Mouse (Mus musculus): ENCODE data around the gene Tasp1.
"Not testable (repeated sequence)": the region's sequence is repeated elsewhere in the genome, so short reads cannot be mapped to it uniquely, and the experiment has no call there.

Tasp1 gene

DNA sequence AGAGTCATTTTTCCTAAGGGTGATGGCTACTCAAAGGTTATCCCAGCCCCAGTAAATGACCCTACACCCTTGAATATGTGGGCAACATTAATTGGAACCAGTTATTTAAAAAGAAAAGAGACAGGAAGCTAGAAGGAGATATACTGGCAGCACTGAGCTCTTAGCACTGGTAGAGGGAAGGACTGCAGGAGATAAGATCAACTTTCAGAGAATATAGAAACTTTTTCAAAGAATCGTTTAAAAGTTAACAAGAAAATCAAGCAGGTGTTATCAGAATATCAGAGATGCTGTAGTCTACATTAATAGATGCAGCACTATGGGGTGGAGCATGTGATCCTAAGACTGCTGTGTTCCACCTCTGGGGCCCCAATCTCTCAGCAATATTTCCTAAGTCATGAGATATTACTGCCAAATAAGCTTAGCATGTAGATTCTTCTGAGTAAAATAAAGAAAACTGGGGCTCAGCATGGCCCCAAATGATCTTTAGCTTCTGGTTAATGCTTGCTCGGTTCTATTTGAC is 14.9 kb downstream of the Tasp1 start:
- no peak for DNase-seq

DNA sequence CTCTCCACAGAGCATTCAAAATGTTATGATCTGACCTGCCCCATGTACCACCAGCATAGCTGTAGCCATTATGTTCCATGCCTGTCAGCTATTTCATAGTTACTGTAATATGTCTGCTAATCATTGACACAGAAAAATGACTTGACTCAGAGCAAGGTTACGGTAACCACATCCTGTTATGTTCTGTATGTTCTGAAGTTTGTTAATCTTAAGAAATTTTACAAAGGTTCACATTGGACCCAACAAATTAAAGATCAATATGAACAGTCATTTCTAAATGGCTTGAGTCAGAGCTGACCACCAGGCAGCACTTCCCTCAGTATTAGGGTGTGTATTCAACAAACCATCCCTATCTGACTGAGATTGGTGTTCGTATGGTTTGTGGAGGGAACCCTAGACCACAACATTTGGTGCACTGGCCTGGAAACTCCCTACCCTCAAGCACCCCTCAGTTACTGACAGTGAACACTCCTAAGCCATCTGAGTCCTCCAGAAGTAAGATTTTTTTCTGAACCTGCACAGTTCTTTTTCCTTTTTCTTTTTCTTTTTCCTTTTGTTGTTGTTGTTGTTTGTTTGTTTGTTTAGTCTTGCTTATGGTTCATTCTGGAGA is 24.0 kb downstream of the Tasp1 start:
- no peak for DNase-seq

DNA sequence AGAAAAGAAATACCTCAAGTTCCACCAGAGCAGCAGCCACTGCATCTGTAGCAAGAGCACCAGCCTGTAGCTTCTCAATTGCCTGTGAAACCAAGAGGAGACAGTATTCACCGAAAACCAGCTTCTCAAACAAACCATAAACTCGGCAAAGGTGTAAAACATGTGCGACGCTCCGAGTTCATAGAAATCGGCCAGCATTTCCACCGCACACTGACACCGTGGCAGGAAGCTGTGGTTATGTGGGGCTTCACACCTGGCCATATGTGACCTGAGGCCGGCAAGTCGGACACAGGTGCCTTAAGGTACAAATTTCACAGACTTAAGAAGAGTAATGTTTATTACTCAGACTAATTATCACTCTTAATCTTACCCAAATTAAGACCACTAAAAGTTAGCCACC is 24.5 kb downstream of the Tasp1 start:
- no peak for DNase-seq

DNA sequence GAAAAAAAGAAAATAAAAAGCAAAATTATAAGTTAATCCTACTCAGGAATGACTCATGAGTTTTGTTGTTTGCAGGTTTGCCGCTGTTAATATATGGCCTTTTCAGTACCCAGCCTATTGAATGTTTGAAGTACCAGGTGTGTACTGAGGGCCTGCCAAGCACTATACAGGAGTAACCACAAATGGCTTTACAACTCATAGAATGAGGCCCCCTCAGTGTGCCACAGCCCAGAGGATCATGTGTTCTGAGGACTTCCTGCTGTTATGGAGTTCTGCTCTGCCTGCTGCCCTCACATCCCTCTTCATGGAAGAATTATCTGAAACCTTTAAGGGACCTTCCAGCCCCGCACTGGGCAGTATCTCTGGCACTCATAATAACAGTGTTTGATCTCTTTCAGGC is 29.1 kb downstream of the Tasp1 start:
- no peak for DNase-seq

DNA sequence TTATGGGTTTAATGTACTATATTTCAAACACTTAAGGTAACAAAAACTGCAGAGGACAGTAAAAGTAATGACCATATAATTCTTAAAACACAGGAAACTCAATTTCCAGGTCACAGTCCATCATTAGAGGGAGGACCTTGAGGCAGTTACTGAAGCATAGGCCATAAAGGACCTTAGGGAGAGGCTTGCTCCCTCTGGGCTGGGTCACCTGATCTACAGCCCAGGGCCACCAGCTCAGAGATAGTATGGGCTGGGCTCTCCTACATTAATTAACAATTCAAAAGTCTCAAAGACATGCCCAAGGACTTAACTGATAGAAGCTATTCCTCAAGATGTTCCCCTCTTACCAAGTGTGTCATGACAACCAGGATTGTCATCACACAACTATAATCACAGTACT is 29.8 kb downstream of the Tasp1 start:
- no peak for DNase-seq

DNA sequence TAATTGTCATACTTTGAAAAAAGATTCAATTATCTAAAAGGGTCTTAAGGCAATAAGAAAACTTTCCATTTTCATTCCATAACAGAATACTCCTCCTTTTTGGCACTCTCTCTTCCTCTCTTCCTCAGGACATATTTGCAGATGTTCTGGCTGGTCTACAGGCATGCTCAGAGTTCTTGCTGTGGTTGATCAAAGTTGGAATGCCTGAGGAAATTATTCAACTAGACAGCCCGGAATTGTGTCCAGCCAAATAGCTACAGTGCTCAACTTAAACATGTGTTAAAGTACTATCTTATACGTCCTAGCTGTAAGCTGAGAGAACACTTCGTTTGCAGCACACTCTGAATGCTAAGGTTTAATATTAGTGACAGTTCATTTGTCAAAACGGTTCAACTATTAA is 41.7 kb downstream of the Tasp1 start:
- no peak for DNase-seq

DNA sequence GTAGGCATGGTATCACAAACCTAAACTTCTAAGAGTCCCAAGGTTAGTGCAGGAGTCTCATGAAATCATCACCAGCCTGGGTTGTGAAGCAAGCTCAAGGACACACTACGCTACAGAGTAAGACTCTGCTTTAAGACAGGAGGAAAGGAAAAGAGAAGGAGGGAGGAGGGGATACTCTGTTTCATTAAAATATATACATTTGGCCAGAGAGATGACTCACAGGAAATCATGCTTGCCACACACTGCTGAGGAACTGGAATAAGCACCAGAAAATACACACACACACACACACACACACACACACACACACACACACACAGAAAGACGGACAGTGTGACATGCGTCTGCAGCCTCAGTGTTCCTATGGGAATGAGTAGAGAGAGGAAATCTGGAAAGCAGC is 59.2 kb downstream of the Tasp1 start:
- DNase-seq: no peak

DNA sequence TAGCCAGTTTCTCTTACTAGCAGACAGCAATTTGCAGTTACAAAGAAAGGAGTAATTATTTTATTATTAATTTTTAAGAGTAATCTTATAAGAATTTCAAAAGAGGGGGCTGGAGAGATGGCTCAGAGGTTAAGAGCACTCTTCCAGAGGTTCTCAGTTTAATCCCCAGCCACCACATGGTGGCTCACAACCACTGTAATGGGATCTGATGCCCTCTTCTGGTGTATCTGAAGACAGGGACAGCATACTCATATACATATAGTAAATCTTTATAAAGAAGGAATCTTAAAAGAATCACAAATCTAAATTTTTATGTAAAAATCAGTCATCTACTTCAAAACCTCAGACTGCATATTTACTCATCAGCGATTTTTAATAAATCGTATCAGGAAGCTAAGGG is 68.4 kb downstream of the Tasp1 start:
- no peak for DNase-seq

DNA sequence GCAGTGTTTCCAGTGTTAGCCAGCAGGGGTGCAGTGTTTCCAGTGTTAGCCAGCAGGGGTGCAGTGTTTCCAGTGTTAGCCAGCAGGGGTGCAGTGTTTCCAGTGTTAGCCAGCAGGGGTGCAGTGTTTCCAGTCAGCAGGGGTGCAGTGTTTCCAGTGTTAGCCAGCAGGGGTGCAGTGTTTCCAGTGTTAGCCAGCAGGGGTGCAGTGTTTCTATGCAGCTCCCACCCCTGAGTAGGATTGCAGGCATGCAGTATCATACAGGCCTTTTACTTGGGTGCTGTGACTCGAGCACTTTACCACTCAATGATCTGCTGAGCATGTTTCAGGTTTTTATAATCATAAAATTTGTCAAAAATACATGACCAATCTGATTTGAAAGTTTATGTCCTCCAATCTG is 76.7 kb downstream of the Tasp1 start:
- DNase-seq: not testable (repeated sequence)

DNA sequence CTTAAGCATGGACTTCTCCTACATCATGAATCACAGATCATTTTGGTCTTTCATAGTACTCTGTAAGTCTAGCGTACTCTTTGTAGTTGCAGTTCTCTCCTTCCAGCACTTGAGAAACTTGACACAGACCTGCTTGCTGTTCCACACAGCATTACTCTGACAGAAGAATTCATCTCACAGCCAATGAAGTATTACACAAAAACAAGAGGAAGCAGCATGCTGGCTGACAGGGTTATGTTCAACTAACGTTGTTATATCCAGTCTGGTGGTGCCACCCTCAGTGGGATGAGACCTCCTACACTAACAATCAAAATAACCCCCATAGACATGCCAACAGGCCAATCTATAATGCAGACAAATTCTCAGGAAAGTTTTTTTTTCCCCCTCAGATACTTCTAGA is 99.2 kb downstream of the Tasp1 start:
- no peak for DNase-seq

DNA sequence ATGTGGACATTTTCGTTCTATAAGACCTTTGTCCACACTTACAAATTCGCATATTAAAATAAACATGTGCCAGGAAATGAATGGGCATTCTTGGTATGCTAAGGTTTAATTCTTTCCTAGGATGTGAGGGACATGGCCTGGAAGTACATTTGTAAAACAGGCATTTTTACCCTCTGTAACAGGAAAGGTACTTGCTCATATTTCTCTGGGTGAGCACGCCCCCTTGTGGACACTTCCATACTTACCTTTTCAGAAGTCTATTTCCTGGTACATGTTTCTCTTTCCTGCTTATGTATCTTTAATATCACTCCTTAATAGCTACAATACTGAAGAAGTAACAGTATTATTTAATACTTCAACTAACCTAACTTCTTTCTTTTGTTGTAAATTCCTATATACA is 100.3 kb downstream of the Tasp1 start:
- no peak for DNase-seq

DNA sequence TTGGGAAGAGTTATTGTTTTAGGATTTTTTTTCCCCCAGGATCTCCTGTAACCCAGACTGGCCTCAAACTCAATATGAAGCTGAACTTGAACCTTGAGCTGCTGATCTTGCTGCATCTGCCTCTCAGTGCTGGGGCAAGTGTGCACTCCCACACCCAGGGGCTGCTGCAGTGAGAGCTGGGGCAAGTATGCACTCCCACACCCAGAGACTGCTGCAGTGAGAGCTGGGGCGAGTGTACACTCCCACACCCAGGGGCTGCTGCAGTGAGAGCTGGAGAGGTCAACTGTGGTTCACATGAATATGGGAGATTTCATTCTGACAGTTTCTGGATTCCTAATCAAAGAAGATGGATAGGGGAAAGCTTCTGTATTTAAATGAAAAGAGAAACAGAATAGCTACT is 117.8 kb downstream of the Tasp1 start:
- DNase-seq: no peak

DNA sequence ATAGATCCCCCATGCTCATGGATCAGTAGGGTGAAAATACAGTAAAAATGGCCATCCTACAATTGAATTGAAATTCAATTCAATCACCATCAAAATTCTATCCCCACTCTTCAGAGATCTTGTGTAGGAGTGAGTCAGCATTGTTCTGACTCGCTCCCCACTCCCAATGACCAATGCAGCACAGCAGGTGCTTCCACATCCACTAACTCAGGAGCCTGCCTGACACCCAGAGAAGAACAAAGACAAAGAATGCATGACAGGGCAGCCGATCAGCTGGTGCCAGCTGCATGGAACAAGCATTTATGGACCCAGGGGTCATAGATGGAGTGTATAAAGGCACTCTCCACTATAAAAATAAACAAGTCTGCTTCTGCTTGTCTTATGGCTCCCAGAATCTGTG is 129.0 kb downstream of the Tasp1 start:
- no peak for DNase-seq

DNA sequence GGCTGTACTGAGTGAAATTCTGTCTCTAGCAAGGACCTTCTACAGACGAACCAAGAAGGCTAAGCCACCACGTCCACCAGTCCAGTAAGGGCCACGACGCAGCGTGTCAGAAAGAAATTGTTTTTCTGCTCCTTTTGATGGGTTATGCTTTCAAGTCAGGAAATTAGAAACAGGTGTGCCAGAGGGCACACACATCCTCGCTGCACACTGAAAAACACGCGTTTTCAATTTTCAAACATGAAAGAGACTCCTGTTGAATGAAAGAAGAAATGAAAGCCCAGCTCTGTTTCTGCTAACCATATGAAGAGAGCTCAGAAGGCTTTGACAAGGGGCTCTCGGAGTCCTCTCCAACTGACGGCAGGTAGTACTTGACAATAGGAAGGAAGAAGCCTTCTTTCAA is 132.0 kb downstream of the Tasp1 start:
- DNase-seq: no peak

DNA sequence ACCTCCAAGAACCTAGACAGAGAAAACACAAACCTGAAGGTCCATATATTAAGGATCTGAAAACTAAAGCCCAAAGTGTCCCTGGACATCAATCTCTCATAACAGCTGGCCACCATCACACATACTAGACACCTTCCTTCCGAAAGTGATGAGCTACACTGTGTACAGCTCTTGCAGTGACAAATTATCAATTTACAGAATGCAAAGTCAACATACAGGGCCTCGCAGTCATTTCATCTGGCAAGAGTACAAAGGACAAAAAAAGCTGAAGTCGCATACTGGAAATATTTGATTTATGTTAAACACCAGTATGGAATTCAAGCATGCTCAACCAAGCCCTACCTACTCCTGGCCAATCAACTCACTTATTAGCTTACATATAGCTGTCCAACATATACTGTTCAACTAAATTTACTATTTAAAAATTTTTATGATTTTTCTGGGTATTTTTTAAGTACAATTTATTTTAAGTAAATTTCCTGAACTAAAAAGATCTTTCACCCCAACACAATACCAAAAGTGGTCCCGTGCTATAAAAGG is 132.5 kb downstream of the Tasp1 start:
- no peak for DNase-seq

DNA sequence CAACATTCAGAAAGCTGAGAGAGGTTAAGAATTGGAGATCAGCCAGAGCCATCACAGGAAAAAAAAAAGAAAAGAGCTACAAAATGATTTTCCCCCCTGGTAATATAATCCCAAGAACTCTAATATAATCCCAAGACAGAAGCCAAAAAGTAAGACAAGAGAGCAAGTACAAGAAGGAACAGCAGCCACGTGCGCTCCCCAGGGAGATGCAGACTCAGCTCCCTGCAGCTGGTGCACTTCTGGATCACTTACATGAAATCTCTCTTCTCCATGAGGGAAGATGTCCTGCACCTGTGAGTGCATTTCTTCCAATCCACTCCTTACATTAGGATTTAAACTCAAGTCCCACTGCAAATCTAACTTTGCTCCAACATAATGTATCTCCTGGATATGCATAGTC is 134.4 kb downstream of the Tasp1 start:
- DNase-seq: no peak

DNA sequence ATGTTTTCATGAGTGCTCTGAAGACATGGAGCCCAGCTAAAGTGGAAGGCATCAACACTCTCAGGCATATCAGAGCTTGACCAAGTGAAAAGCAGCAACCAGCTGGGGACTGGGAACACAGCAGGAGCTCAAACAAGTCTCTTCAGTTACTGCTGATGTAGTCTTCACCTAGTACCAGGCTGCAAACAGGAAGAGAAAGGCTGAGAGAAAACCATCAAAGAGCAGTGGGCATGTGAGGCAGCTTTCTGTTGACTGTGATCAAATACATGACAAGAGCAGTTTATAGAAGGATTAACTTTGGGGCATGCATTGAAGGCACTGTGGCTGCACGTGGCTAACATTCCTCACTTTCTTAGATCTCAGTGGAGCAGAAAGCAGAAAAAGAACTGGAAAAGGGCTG is 141.7 kb downstream of the Tasp1 start:
- no peak for DNase-seq

DNA sequence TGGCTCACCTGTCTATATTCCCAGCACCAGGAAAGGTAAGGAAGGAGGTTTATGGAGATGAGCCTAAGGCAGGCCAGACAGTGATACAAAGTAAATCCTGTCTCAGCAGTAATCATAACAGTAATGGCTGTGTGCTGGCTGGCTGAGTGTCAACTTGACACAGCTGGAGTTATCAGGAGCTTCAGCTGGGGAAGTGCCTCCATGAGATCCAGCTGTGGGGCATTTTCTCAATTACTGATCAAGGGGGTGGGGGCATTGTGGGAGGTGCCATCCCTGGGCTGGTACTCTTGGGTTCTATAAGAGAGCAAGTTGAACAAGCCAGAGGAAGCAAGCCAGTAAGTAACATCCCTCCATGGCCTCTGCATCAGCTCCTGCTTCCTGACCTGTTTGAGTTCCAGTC is 145.2 kb downstream of the Tasp1 start:
- DNase-seq: not testable (repeated sequence)

DNA sequence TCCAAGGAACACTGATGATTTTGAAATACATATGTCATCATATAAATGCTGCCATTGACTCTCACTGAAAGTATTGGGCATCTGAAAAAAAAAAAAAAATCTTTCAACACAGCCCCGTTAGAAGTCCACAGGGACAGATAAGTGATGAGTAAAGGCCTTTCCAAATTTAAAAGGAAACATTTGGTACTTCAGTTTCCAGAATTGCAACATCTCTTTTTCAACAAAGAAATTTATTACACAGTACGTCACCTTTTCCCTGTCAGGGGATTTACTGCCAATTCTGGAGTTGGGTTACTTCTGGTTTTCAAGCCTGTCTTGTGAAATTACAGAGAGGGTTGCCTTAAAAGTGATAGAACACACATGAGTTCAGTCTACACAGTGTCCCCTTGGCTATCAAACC is 146.8 kb downstream of the Tasp1 start:
- DNase-seq: no peak

DNA sequence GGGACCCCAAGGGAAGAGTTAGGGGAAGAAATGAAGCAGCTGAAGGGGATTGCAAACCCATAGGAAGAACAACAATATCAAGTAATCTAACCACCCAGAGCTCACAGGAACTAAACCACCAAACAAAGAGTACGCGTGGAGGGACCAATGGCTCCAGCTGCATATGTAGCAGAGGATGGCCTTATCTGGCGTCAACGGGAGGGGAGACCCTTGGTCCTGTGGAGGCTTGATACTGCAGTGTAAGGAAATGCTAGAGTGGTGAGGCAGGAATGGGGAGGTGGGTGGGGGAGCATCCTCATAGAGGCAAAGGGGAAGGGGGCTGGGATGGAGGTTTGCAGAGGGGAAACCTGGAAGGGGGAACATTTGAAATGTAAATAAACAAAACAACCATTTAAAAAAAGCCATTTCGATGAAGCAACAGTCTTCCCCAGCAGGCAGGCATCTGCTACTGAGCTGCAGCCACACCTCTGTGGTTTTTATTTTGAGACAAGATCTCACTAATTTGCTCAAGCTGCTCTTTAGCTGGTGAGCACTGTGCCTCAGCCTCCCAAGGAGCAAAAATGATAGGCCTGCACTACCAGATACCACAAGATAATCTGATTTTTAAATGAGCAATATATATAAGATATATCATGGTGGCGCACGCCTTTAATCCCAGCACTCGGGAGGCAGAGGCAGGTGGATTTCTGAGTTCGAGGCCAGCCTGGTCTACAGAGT is 160.0 kb downstream of the Tasp1 start:
- DNase-seq: no peak

DNA sequence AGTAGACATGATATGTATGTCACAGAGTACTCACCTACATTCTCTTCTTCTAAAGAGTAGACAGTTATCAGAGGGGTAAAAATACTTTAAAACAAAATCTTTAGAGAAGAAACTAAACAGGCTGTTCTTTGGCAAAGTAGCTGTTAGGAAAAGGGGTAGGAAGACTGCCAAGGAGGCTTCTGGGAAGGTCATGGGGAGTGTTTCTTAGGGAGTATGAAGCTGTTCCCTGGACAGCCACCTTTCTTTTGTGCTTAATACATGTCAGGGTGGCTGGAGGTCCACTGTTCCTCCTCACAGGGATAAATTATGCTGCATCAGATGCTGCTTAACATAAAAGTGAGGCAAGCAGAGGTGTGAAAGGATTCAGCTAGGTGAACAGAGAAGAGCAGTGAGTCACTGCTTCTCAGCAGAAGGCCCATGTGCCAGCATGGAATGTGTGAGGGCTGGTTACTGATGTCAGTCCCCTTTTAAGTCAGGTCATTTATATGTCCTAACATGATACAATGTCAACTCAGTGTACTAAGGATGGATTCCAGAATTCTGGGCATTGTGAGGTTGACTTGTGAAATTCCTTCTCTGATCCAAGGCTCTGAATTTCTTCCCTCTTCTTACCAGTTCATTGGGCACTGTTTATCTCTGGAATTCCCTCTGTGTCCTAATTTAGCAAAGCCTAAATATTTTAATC is 175.1 kb downstream of the Tasp1 start:
- no peak for DNase-seq

DNA sequence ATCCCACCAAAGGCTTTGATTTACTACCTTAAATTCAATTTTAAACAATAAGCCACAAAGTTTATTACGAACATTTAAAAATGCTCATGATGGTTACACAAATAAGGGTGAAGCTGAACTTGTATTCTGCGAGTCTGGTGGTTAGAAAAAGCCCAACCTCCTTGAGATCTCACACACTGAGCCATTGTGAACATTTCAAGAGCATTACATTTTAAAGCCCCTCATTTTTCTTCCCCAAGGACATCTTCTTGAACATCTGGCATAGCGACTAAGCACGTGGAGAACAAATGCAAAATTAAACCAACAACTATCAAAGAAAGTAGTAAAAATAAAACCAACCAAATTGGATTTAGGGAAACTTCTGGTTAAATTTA is 182.4 kb downstream of the Tasp1 start:
- DNase-seq: no peak

DNA sequence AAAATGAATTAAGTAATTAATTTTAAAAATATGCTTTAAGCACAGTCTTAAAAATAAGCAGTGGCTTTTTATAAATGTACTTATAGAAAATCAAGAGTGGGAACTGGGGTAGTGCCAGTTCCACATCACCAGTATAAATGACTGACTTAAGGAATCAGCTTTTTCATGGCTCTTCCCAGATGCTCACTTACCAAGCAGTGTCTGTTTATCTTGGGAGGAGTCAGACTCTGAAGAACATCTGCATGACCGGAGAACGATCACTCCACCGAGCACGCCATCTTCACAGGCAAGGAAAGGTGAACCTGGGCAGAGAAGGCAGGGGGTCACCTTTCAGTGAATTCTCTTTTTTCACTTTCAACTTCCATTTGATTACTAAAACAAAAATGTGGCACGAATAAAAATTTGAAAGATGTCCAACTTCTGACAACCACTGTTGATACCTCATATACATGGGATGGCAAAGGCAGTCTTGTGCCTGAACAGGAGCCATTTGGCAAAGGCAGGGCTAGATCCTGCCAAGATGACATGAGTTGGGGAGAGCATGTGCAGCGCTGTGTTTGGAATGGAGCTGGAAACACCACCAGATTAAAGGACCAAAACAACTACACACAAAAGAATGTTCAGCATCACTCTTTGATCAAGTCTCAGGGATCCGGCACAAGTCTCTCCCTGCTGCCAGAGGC is 182.9 kb downstream of the Tasp1 start:
- peak; percentile 12 for DNase-seq
